Mouse (Mus musculus): Measurements from ENCODE around the gene Serpinb3a. TPM values are rescaled to one million over a fixed set of nuclear protein-coding genes. Genes with fewer than 3 reads are reported as not detected.

The Serpinb3a gene
- polyA plus RNA-seq, 1 experiment from 2014 or later, result not detected

Other genes starting within 250 kb of the Serpinb3a start
- gene Serpinb5, start 191.1 kb downstream of the Serpinb3a start, polyA plus RNA-seq (2016; fragmentation: Nextera tagmentation; extraction: Ambion mirVana), result not detected in 2 replicates
- gene Serpinb12, start 117.9 kb downstream of the Serpinb3a start, polyA plus RNA-seq (2016; fragmentation: Nextera tagmentation; extraction: Ambion mirVana), result 0.14 TPM in 1 of 2 replicates, not detected in the other
- gene Serpinb13, start 71.3 kb downstream of the Serpinb3a start, polyA plus RNA-seq (2016; fragmentation: Nextera tagmentation; extraction: Ambion mirVana), result not detected in 2 replicates
- not detected in 2 replicates for gene Serpinb3d, start 31.2 kb upstream of the Serpinb3a start, polyA plus RNA-seq (2016; fragmentation: Nextera tagmentation; extraction: Ambion mirVana)
- not detected in 2 replicates for gene Serpinb3b, start 226.1 kb upstream of the Serpinb3a start, polyA plus RNA-seq (2016; fragmentation: Nextera tagmentation; extraction: Ambion mirVana)
- not detected in 2 replicates for gene Serpinb3c, start 226.1 kb upstream of the Serpinb3a start, polyA plus RNA-seq (2016; fragmentation: Nextera tagmentation; extraction: Ambion mirVana)

Data from heart, embryonic 12.5 days (tissue).